Mouse (Mus musculus) olfactory bulb, adult 2 months (tissue): Measurements from ENCODE around the gene Tspan1.

Experiments
- CTCF ChIP-seq: fragments of 200-500 bp; IDR thresholded peaks from 2 replicates; pipeline ENCODE4 v1.5.1; 2012; ENCODE audit warnings: low read depth, mild to moderate bottlenecking, low read length, moderate library complexity; ENCODE audit not compliant: insufficient read depth
- POLR2A ChIP-seq: fragments of 200-500 bp; IDR thresholded peaks from 2 replicates; pipeline ENCODE4 v1.6.1; 2012; ENCODE audit warnings: mild to moderate bottlenecking, low read depth, low read length, moderate library complexity; ENCODE audit not compliant: insufficient read depth

- no peak for TF ChIP-seq CTCF
- TF ChIP-seq POLR2A, result no peak
These were observed 24.0 kb downstream of the Tspan1 start for GRCm38 (mm10) chr4:116143317-116143811.
